Mouse (Mus musculus): Measurements from ENCODE around the gene Slc30a1.

Slc30a1 gene

GRCm38 (mm10) chr1:191932986-191933632, 26.5 kb downstream of the Slc30a1 start:
- no peak for DNase-seq (ENCODE audit: extremely low read depth, insufficient read length, low spot score)

DNA sequence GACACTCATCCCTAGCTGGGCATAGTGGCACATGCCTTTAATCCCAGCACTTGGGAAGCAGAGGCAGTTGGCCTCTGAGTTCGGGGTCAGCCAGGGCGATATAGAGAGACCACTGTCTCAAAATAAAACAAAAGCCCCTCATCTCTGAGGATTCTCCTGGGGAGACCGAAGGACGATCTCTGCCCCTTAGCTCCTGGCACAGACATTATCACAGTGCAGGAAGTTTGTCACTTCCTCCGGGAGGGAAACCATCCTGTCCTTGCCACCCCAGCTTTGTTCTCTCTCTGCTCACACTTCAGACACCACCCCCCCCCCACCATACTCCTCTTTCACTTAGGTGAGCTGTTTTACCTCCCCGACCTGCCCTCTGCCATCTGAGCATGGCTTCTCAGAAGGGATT, 37.1 kb downstream of the Slc30a1 start:
- no peak for DNase-seq (ENCODE audit: extremely low read depth, insufficient read length, low spot score)

DNA sequence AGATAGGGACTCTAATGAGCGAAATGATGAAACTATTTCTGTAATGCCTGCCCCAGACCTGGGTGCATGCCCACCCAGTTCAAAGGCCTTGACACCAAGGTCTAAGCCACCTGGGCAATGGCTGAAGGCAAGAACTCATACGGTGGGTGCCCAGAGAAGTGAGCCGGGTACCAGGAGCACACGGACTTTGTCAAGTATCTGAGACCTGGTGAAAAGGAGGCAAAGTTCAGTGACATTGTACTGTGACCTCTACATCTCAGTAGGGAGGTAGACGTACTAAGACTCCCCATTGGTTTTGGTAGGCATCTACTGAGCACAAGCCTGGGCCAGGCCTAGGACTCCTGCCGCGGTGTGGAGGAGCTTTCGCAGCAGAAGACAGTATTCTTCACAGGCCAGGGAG, 38.8 kb downstream of the Slc30a1 start:
- DNase-seq (ENCODE audit: extremely low read depth, insufficient read length, low spot score), result no peak

DNA sequence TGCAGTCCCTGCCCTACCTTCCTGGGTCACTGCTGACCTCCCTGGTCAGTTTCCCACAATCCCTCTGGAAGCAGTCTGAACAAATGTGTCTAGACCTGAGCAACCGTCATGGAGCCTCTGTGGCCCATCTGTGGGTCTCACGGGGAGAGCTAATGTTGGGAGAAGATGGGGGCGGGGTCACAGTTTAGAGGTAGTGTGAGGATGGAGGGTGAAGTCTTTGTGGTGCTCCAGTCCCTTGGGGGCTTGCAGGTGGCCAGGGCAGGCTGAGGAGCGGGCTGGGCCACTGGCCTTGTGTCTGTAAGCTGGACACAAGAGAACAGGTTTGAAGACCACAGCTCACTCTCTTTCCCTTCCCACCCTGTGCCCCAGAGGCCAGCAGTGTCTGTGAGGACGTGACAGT, 39.2 kb downstream of the Slc30a1 start:
- no peak for DNase-seq (ENCODE audit: extremely low read depth, insufficient read length, low spot score)

DNA sequence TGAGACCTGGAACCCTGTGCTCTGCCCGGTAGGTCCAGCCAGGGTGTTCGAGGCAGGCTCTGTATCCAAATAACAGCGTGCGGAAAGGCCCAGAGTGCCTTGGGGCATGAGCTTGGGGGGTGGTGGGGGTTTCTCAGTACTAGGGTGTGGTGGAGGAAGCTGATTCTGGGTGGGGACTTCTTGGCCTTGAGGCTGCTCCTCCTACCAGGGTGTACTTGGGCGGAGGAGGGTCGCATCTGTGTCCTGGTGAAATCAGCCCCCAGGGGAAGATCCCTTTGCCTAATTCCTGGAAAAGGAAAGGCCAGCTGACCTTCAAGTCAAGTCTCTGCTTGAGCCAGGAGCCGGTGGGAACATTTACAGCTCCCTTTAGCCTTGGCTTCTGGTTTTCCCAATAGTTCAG, 39.7 kb downstream of the Slc30a1 start:
- DNase-seq (ENCODE audit: extremely low read depth, insufficient read length, low spot score), result no peak

DNA sequence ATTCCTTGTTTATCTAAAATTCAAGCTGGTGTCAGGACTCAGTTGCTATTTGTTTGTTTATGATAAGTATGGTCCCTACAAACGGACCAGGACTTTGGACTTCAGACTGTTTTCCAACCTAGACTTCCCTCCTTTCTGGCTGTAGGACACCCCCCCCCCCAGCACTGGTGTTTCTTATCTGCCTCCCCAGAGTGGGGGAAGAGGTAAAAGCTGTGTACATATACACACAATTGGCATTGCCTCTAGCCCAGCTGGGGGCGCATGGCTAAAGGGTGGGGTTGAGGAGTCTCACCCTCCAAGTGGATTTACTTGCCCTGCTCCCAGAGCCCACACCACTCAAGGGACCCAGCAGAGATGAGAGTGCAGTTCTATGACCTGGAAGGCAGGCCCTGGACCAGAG, 40.3 kb downstream of the Slc30a1 start:
- no peak for DNase-seq (ENCODE audit: extremely low read depth, insufficient read length, low spot score)

DNA sequence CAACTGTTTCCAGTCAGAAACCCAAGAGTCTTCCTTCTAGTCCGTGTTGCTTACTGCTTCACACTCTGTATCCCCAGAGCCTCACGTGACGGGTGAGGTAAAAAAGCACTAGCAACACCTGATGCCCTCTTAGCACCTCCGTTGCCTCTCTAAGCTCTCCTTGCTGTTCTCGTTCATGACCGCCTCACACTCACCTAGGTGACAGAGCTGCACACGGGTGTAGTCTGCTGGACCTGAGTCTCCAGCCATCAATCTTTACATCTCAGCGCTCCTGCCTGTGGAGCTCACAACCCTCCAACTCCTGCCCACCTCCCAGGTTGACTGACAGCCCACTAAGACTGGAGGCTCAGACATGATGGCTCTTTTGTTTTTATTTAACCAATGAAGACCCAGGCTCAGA, 41.2 kb downstream of the Slc30a1 start:
- DNase-seq (ENCODE audit: extremely low read depth, insufficient read length, low spot score), result no peak

GRCm38 (mm10) chr1:191948600-191948999, 42.0 kb downstream of the Slc30a1 start:
- DNase-seq (ENCODE audit: extremely low read depth, insufficient read length, low spot score), result no peak

DNA sequence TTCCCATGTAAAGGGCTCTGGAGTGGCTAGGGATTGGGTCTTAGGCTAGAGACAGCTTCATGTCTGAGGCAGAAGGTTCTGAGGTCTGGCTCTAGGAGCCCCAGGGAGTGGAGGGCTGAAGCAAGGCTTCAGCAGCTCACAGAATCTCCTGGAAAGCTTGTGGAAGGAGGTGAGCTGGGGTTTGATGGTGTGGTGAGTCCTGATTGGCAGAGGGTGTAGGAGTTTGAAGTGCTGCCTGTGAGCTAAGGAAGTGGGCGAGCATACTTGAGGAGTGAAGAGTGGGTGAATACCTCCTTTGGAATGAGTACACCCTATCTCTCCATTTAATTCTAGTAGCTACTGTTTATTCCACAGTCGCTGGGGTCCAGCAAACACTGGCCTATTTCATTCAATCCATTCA, 44.0 kb downstream of the Slc30a1 start:
- DNase-seq (ENCODE audit: extremely low read depth, insufficient read length, low spot score), result no peak

DNA sequence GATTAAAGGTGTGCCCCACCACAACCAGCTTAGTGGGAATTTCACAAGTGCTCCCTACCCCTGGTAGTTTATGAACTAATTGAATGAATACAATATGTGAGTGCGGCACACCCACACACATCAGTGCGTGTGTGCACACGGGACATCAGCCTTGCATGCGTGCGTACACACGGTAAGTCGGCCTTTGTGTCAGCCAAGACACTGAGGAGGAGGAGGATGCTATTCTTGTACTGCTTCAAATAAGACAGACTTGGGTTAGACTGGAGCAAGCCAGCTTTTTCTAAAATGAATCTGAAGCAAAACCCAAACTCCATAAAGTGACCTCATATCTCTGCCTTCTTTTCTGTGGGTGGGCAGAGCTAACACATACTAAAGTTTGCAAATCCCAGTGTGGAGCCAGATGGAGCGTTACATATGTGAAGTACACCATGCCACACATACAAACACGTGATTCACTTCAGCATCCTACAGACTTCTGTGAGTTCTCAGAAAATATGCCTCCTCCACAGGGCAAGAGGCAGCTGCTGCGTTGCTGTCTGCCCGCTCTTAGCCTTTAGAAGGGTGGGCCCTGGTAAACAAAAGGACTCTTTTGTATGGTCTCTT, 46.3 kb downstream of the Slc30a1 start:
- no peak for DNase-seq (ENCODE audit: extremely low read depth, insufficient read length, low spot score)

- no peak for DNase-seq (ENCODE audit: extremely low read depth, insufficient read length, low spot score)
Observed at GRCm38 (mm10) chr1:191955101-191955500, 48.5 kb downstream of the Slc30a1 start.

GRCm38 (mm10) chr1:191956261-191956660, 49.7 kb downstream of the Slc30a1 start:
- DNase-seq (ENCODE audit: extremely low read depth, insufficient read length, low spot score), result no peak

DNA sequence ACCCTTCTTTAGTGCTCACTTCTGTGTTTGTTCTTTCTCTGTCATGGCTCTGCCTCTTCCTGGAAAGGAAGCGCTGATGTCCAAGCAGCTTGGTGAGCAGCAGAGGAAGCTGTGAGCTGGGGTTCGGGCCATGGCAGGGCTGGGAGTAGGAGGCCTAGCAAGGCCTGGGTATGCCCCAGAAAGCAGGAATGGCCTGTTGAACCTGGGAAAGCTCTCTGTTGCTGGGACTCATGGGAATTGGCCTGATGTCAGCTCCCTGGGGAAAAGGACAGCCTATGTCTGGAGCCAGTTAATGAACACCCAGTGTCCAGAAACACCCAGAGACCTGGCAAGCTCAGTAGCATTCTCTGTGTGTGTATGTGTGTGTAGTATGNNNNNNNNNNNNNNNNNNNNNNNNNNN, 50.3 kb downstream of the Slc30a1 start:
- no peak for DNase-seq (ENCODE audit: extremely low read depth, insufficient read length, low spot score)

DNA sequence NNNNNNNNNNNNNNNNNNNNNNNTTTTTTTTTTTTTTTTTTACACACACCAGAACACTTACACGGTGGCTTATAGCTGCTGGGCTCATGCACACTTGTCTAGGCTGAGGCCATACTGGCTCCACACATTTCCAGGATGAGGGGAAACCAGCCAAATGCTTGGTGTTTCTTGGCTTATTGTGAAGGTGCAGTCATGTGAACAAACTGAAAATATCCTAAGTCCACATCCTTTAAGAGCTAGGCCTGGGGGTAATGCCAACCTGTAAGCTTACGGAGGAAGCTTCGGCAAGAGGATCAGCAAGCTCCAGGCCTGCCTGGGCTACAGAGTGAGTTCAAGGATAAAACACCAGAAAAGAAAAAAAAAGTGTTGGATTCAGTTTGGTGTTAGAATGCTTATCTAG, 50.8 kb downstream of the Slc30a1 start:
- DNase-seq (ENCODE audit: extremely low read depth, insufficient read length, low spot score), result no peak

DNA sequence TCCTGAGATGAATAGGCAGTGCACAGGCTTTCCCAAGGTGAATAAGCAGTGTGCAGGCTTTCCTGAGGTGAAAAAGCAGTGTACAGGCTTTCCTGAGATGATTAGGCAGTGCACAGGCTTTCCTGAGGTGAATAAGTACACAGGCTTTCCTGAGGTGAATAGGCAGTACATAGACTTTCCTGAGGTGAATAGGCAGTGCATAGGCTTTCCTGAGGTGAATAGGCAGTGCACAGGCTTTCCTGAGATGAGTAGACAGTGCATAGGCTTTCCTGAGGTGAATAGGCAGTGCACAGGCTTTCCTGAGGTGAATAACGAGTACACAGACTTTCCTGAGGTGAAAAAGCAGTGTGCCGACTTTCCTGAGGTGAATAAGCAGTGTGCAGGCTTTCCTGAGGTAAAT, 54.4 kb downstream of the Slc30a1 start:
- no peak for DNase-seq (ENCODE audit: extremely low read depth, insufficient read length, low spot score)
